Mouse (Mus musculus) CH12.LX (cell line): ENCODE results near the gene Otud7b.

Source experiments
- CTCF ChIP-seq, 2 experiments: IDR thresholded peaks in 1 of 2; conservative IDR thresholded peaks in 1 of 2; 2 replicates each; pipeline ENCODE4 v1.5.1; 2011 to 2012; ENCODE audit warnings: low read depth in 2 of 2, low read length in 2 of 2, improper control_type of control experiment in 1 of 2, inconsistent platforms in 1 of 2, mild to moderate bottlenecking in 1 of 2, moderate library complexity in 1 of 2
- MAX ChIP-seq: IDR thresholded peaks from 2 replicates; pipeline ENCODE4 v1.6.1; 2011; ENCODE audit warnings: low read length, improper control_type of control experiment

GRCm38 (mm10) chr3:96098168-96098567 lies 6.2 kb upstream of the Otud7b start:
- no peak for TF ChIP-seq MAX
- TF ChIP-seq CTCF (conservative IDR thresholded peaks at IDR 0.05 in 1 of 2, IDR thresholded peaks at IDR 0.05 in 1 of 2; ENCODE audit: low read depth in 2 of 2, low read length in 2 of 2): no peak
